Mouse (Mus musculus) thymus, postnatal 10 days (tissue): Measurements from ENCODE around the gene Pip5k1a.
A peak's percentile ranks its signal among the peaks of the same experiment; 100 is the strongest.
"Not testable (repeated sequence)": the region's sequence is repeated elsewhere in the genome, so short reads cannot be mapped to it uniquely, and the experiment has no call there.

Experiments
- DNase-seq, 2 experiments: peaks; one replicate each; pipeline ENCODE4 v3.0.0; 2021; ENCODE audit warnings: low spot score in 2 of 2

Pip5k1a gene

DNA sequence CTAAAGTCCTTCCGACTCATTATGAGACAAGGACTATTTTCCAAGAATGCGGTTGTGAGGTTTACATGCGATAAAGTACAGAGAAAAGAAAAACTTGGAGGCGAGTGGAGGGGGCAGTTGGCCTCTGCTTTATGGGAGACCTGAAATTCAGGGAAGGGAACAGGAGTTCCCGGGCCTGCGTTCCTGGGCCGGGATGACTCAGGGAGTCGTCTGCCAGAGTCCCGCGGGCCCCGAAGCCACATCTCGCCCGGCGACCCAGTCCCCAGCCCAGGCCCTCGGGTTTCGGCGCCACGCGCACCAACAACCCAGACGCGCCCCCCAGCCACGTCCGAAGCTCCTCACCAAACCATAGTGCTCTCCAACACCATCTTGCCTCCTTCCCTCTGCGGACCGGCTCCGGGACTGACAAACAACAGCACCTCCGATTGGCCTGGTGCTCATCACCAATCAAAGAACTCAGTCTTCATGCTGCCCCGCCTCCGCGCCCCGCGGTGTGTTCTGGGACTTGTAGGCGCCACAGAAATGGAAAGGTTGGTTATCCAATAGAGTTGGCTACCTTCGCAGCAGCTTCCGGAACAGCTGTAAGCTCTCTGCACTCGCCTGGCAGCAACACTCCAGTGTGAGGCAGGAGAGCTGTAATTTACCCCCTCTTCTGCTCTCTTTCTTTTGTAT lies 64.4 kb downstream of the Pip5k1a start, which contains the start of gene Psmd4:
Psmd4 (minus strand) TSS at position 449 of the 672 bp plus-strand sequence.
- peak; percentile 95 to 97 for DNase-seq

DNA sequence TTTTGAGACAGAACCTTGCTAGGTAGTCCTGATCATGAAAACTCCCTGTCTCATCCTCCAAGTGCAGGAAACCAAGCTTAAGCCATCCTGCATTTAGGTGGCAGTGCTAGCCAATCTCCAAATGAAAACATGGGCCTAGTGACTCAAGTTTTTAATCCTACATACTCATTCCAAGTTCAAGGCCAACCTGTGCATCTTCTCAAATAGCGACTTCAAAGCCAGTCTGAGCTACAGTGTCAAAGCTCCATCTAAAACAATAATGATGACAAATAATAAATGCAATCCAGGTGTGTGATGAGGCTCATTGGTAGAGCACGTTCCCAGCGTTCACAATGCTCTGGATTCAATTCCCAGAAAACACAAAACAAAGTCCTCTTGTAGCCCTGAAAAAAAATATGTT lies 65.1 kb downstream of the Pip5k1a start:
- no peak for DNase-seq

- DNase-seq = no peak
These were observed 76.8 kb downstream of the Pip5k1a start for GRCm38 (mm10) chr3:95029953-95030352.

DNA sequence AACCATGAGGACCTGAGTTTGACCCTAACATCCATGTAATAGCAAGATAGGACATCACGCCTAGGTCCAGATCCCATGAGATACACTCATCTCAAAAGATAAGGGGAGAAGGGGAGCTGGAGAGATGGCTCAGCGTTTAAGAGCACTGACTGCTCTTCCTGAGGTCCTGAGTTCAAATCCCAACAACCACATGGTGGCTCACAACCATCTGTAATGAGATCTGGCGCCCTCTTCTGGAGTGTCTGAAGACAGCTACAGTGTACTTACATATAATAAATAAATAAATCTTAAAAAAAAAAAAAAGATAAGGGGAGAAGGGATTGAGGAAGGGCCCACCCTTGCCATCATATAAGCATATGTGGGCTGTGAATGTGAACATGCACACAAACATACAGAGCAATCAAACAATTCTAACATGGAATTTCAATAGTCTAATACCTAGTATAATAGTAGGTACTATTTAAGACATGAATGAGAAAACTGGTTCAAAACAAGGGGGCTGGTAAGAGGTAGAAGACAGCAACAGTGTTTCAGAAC lies 77.4 kb downstream of the Pip5k1a start:
- not testable (repeated sequence) for DNase-seq

- DNase-seq = no peak
These were observed 78.1 kb downstream of the Pip5k1a start for GRCm38 (mm10) chr3:95028603-95029002.

- DNase-seq = peak; percentile 67 to 73
These were observed 79.0 kb downstream of the Pip5k1a start for GRCm38 (mm10) chr3:95027701-95028100.

- no peak for DNase-seq
These were observed 79.6 kb downstream of the Pip5k1a start for GRCm38 (mm10) chr3:95027057-95027645.

GRCm38 (mm10) chr3:95025202-95025601 lies 81.5 kb downstream of the Pip5k1a start:
- no peak for DNase-seq

DNA sequence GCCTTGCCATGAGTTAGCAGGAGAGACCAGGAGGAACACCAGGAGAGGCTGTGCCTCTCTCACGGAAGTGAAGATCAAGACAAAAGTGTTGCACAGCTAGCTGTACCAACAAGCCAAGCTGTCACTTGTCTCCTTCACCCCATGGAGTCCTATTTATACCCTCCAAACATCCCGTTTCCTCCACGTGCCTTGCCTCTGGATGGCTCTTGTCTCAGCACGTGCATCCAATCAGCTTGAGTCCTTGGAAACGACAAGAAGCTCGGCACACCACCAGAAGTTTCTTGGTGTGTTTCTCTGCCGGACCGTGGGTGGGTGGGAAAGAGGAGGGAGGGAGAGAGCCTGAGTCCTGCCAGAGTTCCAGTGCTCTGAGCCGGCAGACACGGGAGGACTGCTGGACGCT lies 82.2 kb downstream of the Pip5k1a start:
- no peak for DNase-seq

DNA sequence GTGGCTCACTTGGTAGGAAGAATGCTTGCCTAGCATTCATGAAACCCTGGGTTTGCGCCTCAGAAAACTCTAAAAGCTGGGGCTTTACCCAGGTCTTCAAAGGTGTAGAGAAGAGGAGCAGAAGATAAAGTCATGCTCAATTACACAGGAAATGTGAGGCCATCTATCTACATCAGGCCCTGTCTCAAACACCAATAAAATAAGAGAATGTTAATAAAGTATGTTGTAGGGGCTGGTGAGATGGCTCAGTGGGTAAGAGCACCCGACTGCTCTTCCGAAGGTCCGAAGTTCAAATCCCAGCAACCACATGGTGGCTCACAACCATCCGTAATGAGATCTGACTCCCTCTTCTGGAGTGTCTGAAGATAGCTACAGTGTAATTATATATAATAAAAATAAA lies 85.8 kb downstream of the Pip5k1a start:
- not testable (repeated sequence) for DNase-seq

DNA sequence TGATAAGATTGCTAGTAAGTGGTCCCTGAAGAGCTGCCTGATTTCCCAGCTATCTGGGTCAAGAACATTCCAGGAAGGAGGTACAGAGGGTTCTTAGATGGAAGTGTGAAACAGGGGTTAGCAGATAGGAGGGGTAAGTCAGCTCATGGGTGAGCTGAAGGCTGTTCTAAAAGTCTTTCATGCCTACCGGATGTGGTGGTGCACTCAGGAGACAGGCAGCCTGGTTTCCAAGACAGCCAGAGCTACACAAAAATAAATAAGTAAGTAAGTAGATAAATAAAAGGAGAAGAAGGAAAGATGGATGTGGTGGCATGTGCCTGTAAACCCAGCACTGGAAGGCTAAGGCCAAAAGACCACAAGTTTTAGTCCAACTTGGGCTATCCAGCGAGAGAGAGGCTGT lies 88.0 kb downstream of the Pip5k1a start:
- DNase-seq = no peak

DNA sequence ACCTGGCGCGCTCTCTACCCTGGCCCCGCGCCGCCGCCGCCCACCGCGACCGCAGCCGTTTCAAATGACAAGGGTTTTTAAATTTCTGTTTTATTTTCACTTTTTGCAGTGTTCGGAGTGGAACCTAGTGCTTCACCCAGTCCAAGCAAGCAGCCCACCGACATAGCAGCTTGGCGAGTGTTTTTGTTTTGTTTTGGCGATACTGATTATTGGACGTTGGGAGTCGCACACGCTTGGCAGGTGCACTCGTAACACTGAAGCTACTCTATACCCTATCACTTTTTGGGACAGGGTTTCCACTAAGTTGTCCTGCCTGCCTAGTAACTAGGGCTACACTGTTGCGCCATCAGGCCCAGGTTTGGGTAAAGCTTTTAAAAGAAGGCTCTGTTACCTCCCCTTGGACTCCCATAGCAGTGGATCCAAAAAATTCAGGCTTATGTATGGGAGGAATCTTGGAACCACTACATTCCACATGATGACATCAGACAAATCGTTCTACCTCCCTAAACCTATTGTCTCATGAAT lies 90.1 kb downstream of the Pip5k1a start:
- no peak for DNase-seq

- peak; percentile 86 to 90 for DNase-seq
These were observed 90.7 kb downstream of the Pip5k1a start for GRCm38 (mm10) chr3:95015891-95016531.

DNA sequence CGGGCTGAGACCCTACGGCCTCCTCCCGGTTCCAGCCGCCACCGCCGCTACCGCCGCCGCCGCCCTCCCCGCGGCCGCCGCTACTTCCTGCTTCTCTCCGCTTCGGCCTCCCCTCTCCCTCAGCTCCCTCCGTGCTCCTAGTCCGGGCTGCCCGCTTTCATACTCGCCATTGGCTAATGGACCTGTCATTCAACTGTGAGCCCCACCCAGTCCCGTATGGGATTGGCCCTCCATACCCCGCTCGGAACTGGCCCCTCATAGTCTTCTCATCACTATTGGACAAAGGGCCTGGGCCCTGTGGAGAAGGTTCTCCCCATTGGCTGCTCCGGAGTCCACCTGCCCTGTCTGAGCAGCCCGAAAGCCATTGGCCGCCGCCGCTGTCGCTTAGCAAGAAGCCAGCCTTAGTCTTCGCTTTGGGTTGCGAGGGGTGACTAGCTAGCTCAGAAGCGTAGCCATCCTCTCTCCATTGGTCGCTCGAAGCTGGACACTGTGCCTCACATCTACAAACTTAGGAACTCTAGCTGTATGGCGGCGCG lies 91.3 kb downstream of the Pip5k1a start, which contains the start of gene Zfp687:
Zfp687 (minus strand) TSS at position 112 of the 536 bp plus-strand sequence.
- peak; percentile 99 to 100 for DNase-seq

GRCm38 (mm10) chr3:95014428-95015151 lies 92.1 kb downstream of the Pip5k1a start:
- peak in 1 of 2 experiments; percentile 42 for DNase-seq

- no peak for DNase-seq
These were observed 92.9 kb downstream of the Pip5k1a start for GRCm38 (mm10) chr3:95013699-95014427.

DNA sequence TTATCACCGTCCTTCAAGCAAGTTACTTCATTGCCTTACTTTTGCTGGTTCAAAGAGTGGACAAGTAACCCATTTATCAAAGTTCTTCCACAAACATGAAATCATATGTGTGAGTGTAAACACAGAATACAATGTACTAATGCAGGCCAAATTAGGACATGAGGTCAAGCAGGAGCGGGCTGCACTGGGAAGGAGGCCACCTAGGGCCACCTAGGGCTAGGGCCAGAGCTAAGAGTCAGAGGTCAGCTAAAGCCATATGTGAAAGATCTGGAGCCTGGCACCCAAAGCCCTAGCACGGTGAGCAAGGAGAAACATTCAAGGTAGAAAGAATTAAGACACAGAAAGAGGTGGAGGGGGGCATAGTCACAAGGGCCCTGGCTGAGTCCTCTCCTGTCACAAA lies 93.7 kb downstream of the Pip5k1a start:
- no peak for DNase-seq

GRCm38 (mm10) chr3:95010396-95010795 lies 96.3 kb downstream of the Pip5k1a start:
- no peak for DNase-seq
